Mouse (Mus musculus): ENCODE measurements at regions not wholly inside any gene's neighbourhood (a gene's known extent, or its start where the extent isn't known, plus 50 kb on each side); places are given as distances from the start of the nearest gene placed in this dataset.

GRCm38 (mm10) chr4:50041476-50041875, 195.9 kb upstream of the Grin3a start:
- TF ChIP-seq SMC3 (IDR thresholded peaks at IDR 0.05; ENCODE audit: low read depth, low read length) (no peak), POLR2A (IDR thresholded peaks at IDR 0.05; ENCODE audit: control insufficient read depth in 1 of 2, insufficient read depth in 1 of 2, low read depth in 1 of 2, low read length in 2 of 2, poor library complexity in 1 of 2) (no peak)

All from MEL (cell line).